Mouse (Mus musculus) olfactory bulb, adult 2 months (tissue): ENCODE data around the gene Ddx5. TPM values are rescaled to one million over a fixed set of nuclear protein-coding genes. Genes with fewer than 3 reads are reported as not detected.
"Not testable (repeated sequence)": the region's sequence is repeated elsewhere in the genome, so short reads cannot be mapped to it uniquely, and the experiment has no call there.

Experiments used
- H3K27ac ChIP-seq: fragments of 200-500 bp; 2 replicates; pipeline ENCODE4 v1.5.1; 2012; ENCODE audit warnings: low read depth, low read length; ENCODE audit not compliant: insufficient read depth
- H3K4me1 ChIP-seq: fragments of 200-500 bp; 2 replicates; pipeline ENCODE4 v1.6.1; 2012; ENCODE audit warnings: low read length; ENCODE audit not compliant: control insufficient read depth, insufficient read depth
- H3K4me3 ChIP-seq: fragments of 200-500 bp; 2 replicates; pipeline ENCODE4 v1.5.1; 2012; ENCODE audit warnings: mild to moderate bottlenecking, low read depth, low read length, moderate library complexity; ENCODE audit not compliant: insufficient read depth
- CTCF ChIP-seq: fragments of 200-500 bp; IDR thresholded peaks from 2 replicates; pipeline ENCODE4 v1.5.1; 2012; ENCODE audit warnings: low read depth, mild to moderate bottlenecking, low read length, moderate library complexity; ENCODE audit not compliant: insufficient read depth
- POLR2A ChIP-seq: fragments of 200-500 bp; IDR thresholded peaks from 2 replicates; pipeline ENCODE4 v1.6.1; 2012; ENCODE audit warnings: mild to moderate bottlenecking, low read depth, low read length, moderate library complexity; ENCODE audit not compliant: insufficient read depth
- WGBS: fragments of 180-500 bp; shearing (Covaris S2); methylation state at CpG from one replicate; pipeline ENCODE4 v1.1.7; 2018; 5-methylcytosine and 5-hydroxymethylcytosine counted together
- polyA plus RNA-seq: library from polyadenylated mRNA; stranded (reverse); fragments of >200 nt; gene quantifications from 2 replicates; pipeline ENCODE4 v1.2.4, GENCODE M21; 2012; ENCODE audit warnings: low replicate concordance; ENCODE audit not compliant: missing spikeins, insufficient read depth, insufficient read length

Gene Ddx5
- polyA plus RNA-seq, 1 experiment = 983 TPM

- 28% methylated on average over 6 of the region's 6 CpGs for WGBS
- TF ChIP-seq CTCF (no peak), POLR2A (no peak)
- Histone ChIP-seq H3K4me1 (peaks cover 26% of the 10 kb centered on the region), H3K27ac (peak overlapping the region; percentile 30; the same call in 1 of the 2 replicates), H3K4me3 (no peak overlapping the region)
Measured at GRCm38 (mm10) chr11:106741232-106741631, 47.8 kb downstream of the Ddx5 start.

GRCm38 (mm10) chr11:106740724-106741123 lies 48.3 kb downstream of the Ddx5 start:
- not testable (repeated sequence) for H3K4me3 ChIP-seq, H3K27ac ChIP-seq
- 79% methylated on average over 6 of the region's 8 CpGs for WGBS
- peaks cover 28% of the 10 kb centered on the region for H3K4me1 ChIP-seq

DNA sequence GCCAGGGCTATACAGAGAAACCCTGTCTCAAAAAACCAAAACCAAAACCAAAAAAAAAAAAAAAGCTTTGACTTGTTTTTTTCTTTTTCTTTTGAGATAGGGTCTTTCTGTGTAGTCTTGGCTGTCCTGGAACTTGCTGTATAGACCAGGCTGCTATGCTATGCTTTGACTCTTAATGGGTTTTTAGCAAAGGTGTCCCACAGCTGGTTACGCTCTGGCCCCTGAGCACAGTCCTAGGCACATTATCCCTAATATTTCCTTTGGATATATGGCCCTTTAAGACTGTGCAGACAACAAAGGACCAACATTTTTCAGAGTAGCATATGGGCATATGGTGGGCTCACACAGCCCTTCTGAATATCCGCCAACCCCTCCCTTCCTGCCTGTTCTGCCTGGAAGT lies 49.9 kb downstream of the Ddx5 start:
- no peak for TF ChIP-seq CTCF
- TF ChIP-seq POLR2A = no peak
- Histone ChIP-seq H3K4me1 (peaks cover 28% of the 10 kb centered on the region), H3K4me3 (no peak overlapping the region), H3K27ac (no peak overlapping the region)
- 91% methylated on average over 2 of the region's 2 CpGs for WGBS

DNA sequence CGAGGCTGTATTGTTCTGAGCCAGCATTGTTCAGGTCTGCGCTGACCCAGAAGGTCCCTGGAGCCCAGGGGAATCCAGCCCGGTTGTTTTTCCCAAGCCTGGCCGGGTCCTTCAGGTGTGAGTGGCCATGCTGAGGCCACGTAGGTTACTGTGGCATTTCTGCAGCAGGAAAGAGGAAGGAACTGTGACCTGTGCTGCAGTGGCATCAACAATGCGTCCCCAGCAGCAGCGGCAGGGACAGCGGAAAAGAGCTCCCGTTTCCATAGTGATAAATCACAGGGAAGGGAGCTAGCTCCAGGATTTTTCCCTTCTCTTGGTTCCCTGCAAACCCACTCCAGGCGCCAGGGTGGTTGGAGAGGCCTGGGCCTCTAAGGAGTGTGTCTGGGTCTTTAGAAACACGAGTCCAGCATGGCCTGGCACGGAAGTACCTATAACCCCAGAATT lies 51.8 kb downstream of the Ddx5 start:
- Histone ChIP-seq H3K4me3 (no peak overlapping the region), H3K4me1 (peaks cover 28% of the 10 kb centered on the region), H3K27ac (peak overlapping the region; percentile 84)
- TF ChIP-seq POLR2A (no peak), CTCF (no peak)
- 10% methylated on average over 12 of the region's 12 CpGs for WGBS

GRCm38 (mm10) chr11:106736614-106737013 lies 52.4 kb downstream of the Ddx5 start:
- WGBS = 50% methylated on average over 3 of the region's 3 CpGs
- Histone ChIP-seq H3K4me3 (no peak overlapping the region), H3K4me1 (peaks cover 25% of the 10 kb centered on the region), H3K27ac (peak overlapping the region; percentile 84)
- no peak for TF ChIP-seq CTCF
- TF ChIP-seq POLR2A = no peak

GRCm38 (mm10) chr11:106730714-106731113 lies 58.3 kb downstream of the Ddx5 start:
- no peak overlapping the region for H3K27ac ChIP-seq
- H3K4me1 ChIP-seq = no peaks in the 10 kb centered on the region
- WGBS = 82% methylated on average over 4 of the region's 4 CpGs

More at GRCm38 (mm10) chr11:106730714-106731113, 58.3 kb downstream of the Ddx5 start:
- TF ChIP-seq CTCF = no peak
- TF ChIP-seq POLR2A = no peak
- H3K4me3 ChIP-seq = no peak overlapping the region

Other genes starting within 250 kb of the Ddx5 start
- not detected in 2 replicates for gene Tex2, start 175.8 kb downstream of the Ddx5 start, polyA plus RNA-seq
- not detected in 2 replicates for gene Pecam1, start 38.6 kb downstream of the Ddx5 start, polyA plus RNA-seq
- not detected in 2 replicates for gene Milr1, start 38.0 kb downstream of the Ddx5 start, polyA plus RNA-seq
- not detected in 2 replicates for gene Polg2, start 9.6 kb downstream of the Ddx5 start, polyA plus RNA-seq
- gene Cep95, start 67 bp upstream of the Ddx5 start, polyA plus RNA-seq = not detected in 2 replicates
- gene Smurf2, start 131.5 kb upstream of the Ddx5 start, polyA plus RNA-seq = not detected in 2 replicates
- not detected in 2 replicates for gene Kpna2, start 210.4 kb upstream of the Ddx5 start, polyA plus RNA-seq
- not detected in 2 replicates for gene 1810010H24Rik, start 236.5 kb upstream of the Ddx5 start, polyA plus RNA-seq